Mouse (Mus musculus) liver, embryonic 15.5 days (tissue): Measurements from ENCODE around the gene Tenm4. TPM values are rescaled to one million over a fixed set of nuclear protein-coding genes. Genes with fewer than 3 reads are reported as not detected.
A peak's percentile ranks its signal among the peaks of the same experiment; 100 is the strongest.

Experiments
- ATAC-seq: fragments of 200-750 bp; cut with Nextera tagmentation; 2 replicates; pipeline ENCODE4 v1.8.0; 2017; ENCODE audit warnings: moderate number of reproducible peaks, mild to moderate bottlenecking, moderate library complexity; ENCODE audit not compliant: insufficient read depth
- H3K27ac ChIP-seq: fragments of 300-500 bp; sonication (generic); replicated peaks from 2 replicates; pipeline ENCODE4 v1.5.1; 2015; ENCODE audit warnings: mild to moderate bottlenecking, inconsistent platforms
- H3K27me3 ChIP-seq: fragments of 300-500 bp; sonication (generic); 2 replicates; pipeline ENCODE4 v1.6.1; 2015; ENCODE audit warnings: mild to moderate bottlenecking, inconsistent platforms
- H3K36me3 ChIP-seq: fragments of 300-500 bp; sonication (generic); replicated peaks from 2 replicates; pipeline ENCODE4 v1.6.1; 2015; ENCODE audit warnings: moderate library complexity, mild to moderate bottlenecking, inconsistent platforms
- H3K4me1 ChIP-seq: fragments of 300-500 bp; sonication (generic); replicated peaks from 2 replicates; pipeline ENCODE4 v1.6.1; 2015; ENCODE audit warnings: inconsistent platforms
- H3K4me2 ChIP-seq: fragments of 300-500 bp; sonication (generic); 2 replicates; pipeline ENCODE4 v1.6.1; 2015; ENCODE audit warnings: moderate library complexity, mild to moderate bottlenecking, inconsistent platforms
- H3K4me3 ChIP-seq: fragments of 300-500 bp; sonication (generic); replicated peaks from 2 replicates; pipeline ENCODE4 v1.5.1; 2015; ENCODE audit warnings: mild to moderate bottlenecking, inconsistent platforms
- H3K9ac ChIP-seq: fragments of 300-500 bp; sonication (generic); 2 replicates; pipeline ENCODE4 v1.6.1; 2015; ENCODE audit warnings: moderate library complexity, mild to moderate bottlenecking, inconsistent platforms
- H3K9me3 ChIP-seq: fragments of 300-500 bp; sonication (generic); replicated peaks from 2 replicates; pipeline ENCODE4 v1.6.1; 2016; ENCODE audit warnings: inconsistent platforms
- WGBS: fragments of 180-500 bp; shearing (Covaris S2); methylation state at CpG from one replicate; pipeline ENCODE4 v1.1.7; 2015; ENCODE audit warnings: mixed read lengths; ENCODE audit not compliant: insufficient replicate concordance; 5-methylcytosine and 5-hydroxymethylcytosine counted together
- polyA plus RNA-seq: library from polyadenylated mRNA; unstranded; fragments of >200 nt; fragmentation: Nextera tagmentation; extraction: Ambion mirVana; gene quantifications from 2 replicates; pipeline ENCODE4 v1.2.1, GENCODE M21; 2015

Gene Tenm4
- polyA plus RNA-seq, 1 experiment from 2014 or later = 0.69 TPM

DNA sequence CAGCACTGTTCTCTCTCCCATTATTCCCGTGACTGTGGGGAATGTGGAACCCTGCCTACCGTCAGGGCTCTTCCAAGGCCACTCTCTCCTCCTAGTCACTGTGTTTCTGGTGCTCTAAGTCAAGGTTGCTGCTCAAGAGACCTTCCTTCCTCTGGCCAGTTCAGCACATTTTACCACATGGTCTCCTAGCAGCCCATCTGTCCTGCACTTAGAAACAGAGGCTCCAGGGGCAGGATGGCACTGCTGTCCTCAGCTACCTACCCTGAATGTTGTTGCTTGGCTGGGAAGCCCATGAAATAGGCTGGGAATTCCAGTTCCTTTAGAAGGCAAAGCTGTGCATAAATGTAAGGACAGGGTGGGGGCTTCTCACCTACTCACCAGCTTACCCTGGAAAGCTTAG is 284.9 kb downstream of the Tenm4 start:
- no peak overlapping the region for H3K27ac ChIP-seq
- H3K4me3 ChIP-seq = no peak overlapping the region
- H3K27me3 ChIP-seq = no peaks in the 10 kb centered on the region
- no peak for ATAC-seq
- no peak overlapping the region for H3K9ac ChIP-seq
- H3K36me3 ChIP-seq = no peaks in the 10 kb centered on the region
- H3K9me3 ChIP-seq = no peaks in the 10 kb centered on the region
- no peak overlapping the region for H3K4me2 ChIP-seq
- H3K4me1 ChIP-seq = no peaks in the 10 kb centered on the region
- WGBS = 24% methylated on average over 2 of the region's 2 CpGs

- ATAC-seq = no peak
- no peak overlapping the region for H3K4me3 ChIP-seq
- WGBS = 36% methylated on average over 2 of the region's 2 CpGs
- H3K9ac ChIP-seq = no peak overlapping the region
- no peaks in the 10 kb centered on the region for H3K27me3 ChIP-seq
- H3K27ac ChIP-seq = no peak overlapping the region
- H3K4me2 ChIP-seq = no peak overlapping the region
- H3K4me1 ChIP-seq = no peaks in the 10 kb centered on the region
- no peaks in the 10 kb centered on the region for H3K9me3 ChIP-seq
- no peaks in the 10 kb centered on the region for H3K36me3 ChIP-seq
Observed at GRCm38 (mm10) chr7:96456618-96457017, 285.6 kb downstream of the Tenm4 start.

DNA sequence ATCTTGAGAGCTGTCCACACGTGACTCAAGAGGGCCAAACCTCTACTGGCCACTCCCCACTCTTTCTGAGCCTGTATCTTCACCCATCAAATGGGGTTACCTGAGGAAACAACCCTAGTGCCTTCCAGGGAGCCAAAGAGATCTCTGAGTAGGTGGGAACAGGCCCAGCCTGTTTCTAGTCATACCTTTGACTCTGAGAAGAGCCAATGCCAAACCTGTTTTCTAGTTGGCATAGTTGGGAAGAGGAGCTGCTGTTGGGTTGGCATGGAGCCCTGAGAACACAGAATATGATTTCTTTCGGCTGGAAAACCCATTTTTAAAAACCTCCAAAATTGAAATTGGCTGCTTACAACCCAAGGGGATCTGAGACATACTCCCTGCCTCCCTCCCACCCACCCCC is 286.8 kb downstream of the Tenm4 start:
- 37% methylated on average over 2 of the region's 2 CpGs for WGBS
- H3K27me3 ChIP-seq = no peaks in the 10 kb centered on the region

DNA sequence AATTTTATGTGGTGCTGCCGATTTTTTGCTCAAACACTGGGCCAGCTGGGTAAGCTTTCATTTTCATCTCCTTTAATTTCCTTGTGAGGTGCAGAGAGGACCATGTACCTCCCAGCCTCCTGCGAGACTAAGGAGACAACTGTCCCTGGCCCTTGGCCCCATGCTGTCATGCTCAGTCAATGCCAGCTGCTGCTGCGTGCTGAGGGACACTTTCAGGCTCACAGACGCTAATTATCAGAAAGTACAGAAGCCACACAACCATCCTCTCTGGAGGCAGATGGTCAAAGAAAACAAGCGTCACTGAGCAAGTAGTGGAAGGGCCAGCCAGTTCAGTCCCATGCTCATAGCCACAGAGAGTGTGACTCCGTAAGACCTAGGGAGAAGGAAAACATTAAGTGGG is 287.9 kb downstream of the Tenm4 start:
- Histone ChIP-seq H3K36me3 (no peaks in the 10 kb centered on the region), H3K4me2 (no peak overlapping the region), H3K27ac (no peak overlapping the region), H3K9ac (no peak overlapping the region), H3K9me3 (no peaks in the 10 kb centered on the region), H3K27me3 (no peaks in the 10 kb centered on the region), H3K4me3 (no peak overlapping the region), H3K4me1 (no peaks in the 10 kb centered on the region)
- no peak for ATAC-seq
- 60% methylated on average over 6 of the region's 6 CpGs for WGBS

More for the DNA sequence above, 286.8 kb downstream of the Tenm4 start:
- H3K27ac ChIP-seq = no peak overlapping the region
- no peaks in the 10 kb centered on the region for H3K36me3 ChIP-seq
- ATAC-seq = no peak
- no peaks in the 10 kb centered on the region for H3K9me3 ChIP-seq
- H3K4me1 ChIP-seq = no peaks in the 10 kb centered on the region
- H3K4me3 ChIP-seq = no peak overlapping the region
- H3K9ac ChIP-seq = no peak overlapping the region
- H3K4me2 ChIP-seq = no peak overlapping the region

GRCm38 (mm10) chr7:96466761-96467160 is 295.7 kb downstream of the Tenm4 start:
- Histone ChIP-seq H3K9me3 (no peaks in the 10 kb centered on the region), H3K36me3 (no peaks in the 10 kb centered on the region), H3K27ac (no peak overlapping the region), H3K4me2 (no peak overlapping the region), H3K4me1 (no peaks in the 10 kb centered on the region), H3K4me3 (no peak overlapping the region), H3K27me3 (no peaks in the 10 kb centered on the region), H3K9ac (no peak overlapping the region)
- WGBS = 54% methylated on average over 3 of the region's 3 CpGs
- ATAC-seq = no peak

DNA sequence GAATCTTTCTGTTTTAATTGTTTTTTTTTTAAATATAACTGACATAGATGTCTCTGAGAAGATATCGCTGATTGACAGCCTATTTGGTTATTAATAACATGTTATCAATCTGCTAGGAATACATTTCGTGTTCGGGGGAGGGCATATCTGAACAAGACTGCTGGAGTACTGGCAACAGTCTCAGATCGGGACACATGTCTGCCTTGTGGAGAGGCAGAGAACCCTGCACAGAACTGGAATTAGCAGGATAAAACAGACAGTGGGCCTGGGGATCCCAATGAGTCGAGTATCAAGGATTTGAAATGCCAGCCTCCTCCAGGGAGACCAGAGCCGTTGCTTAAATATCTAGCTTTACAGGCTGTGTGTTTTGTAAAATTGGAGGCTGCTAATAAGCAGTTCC is 299.8 kb downstream of the Tenm4 start:
- ATAC-seq = no peak
- Histone ChIP-seq H3K36me3 (no peaks in the 10 kb centered on the region), H3K27ac (no peak overlapping the region), H3K9ac (no peak overlapping the region), H3K4me1 (no peaks in the 10 kb centered on the region), H3K4me2 (no peak overlapping the region), H3K4me3 (no peak overlapping the region), H3K9me3 (no peaks in the 10 kb centered on the region), H3K27me3 (no peaks in the 10 kb centered on the region)
- WGBS = 57% methylated on average over 6 of the region's 6 CpGs

- no peaks in the 10 kb centered on the region for H3K4me1 ChIP-seq
- no peak overlapping the region for H3K27ac ChIP-seq
- H3K36me3 ChIP-seq = no peaks in the 10 kb centered on the region
- H3K27me3 ChIP-seq = no peaks in the 10 kb centered on the region
- WGBS = 69% methylated on average over 11 of the region's 11 CpGs
- no peak overlapping the region for H3K9ac ChIP-seq
- ATAC-seq = no peak
- no peak overlapping the region for H3K4me2 ChIP-seq
- H3K9me3 ChIP-seq = no peaks in the 10 kb centered on the region
- no peak overlapping the region for H3K4me3 ChIP-seq
Observed at GRCm38 (mm10) chr7:96474560-96475089, 303.6 kb downstream of the Tenm4 start.

GRCm38 (mm10) chr7:96476987-96477613 is 306.1 kb downstream of the Tenm4 start:
- Histone ChIP-seq H3K36me3 (no peaks in the 10 kb centered on the region), H3K27ac (no peak overlapping the region), H3K4me1 (no peaks in the 10 kb centered on the region), H3K9ac (no peak overlapping the region), H3K9me3 (no peaks in the 10 kb centered on the region), H3K4me2 (no peak overlapping the region), H3K27me3 (no peaks in the 10 kb centered on the region), H3K4me3 (no peak overlapping the region)
- 0 out of 2 replicates have a peak, but pooled peaks have one; percentile 7 for ATAC-seq
- 37% methylated on average over 6 of the region's 6 CpGs for WGBS

GRCm38 (mm10) chr7:96479139-96479538 is 308.1 kb downstream of the Tenm4 start:
- Histone ChIP-seq H3K27me3 (no peaks in the 10 kb centered on the region), H3K9me3 (no peaks in the 10 kb centered on the region), H3K4me1 (no peaks in the 10 kb centered on the region), H3K4me3 (no peak overlapping the region), H3K4me2 (no peak overlapping the region), H3K36me3 (no peaks in the 10 kb centered on the region), H3K27ac (no peak overlapping the region), H3K9ac (no peak overlapping the region)
- no peak for ATAC-seq
- WGBS = 47% methylated on average over 6 of the region's 6 CpGs

GRCm38 (mm10) chr7:96480351-96480983 is 309.4 kb downstream of the Tenm4 start:
- Histone ChIP-seq H3K9ac (no peak overlapping the region), H3K27me3 (no peaks in the 10 kb centered on the region), H3K4me2 (no peak overlapping the region), H3K4me1 (no peaks in the 10 kb centered on the region), H3K4me3 (no peak overlapping the region), H3K36me3 (no peaks in the 10 kb centered on the region), H3K9me3 (no peaks in the 10 kb centered on the region), H3K27ac (no peak overlapping the region)
- 62% methylated on average over 9 of the region's 9 CpGs for whole genome bisulfite sequencing
- ATAC-seq = no peak

GRCm38 (mm10) chr7:96482953-96483352 is 311.9 kb downstream of the Tenm4 start:
- Histone ChIP-seq H3K36me3 (no peaks in the 10 kb centered on the region), H3K4me3 (no peak overlapping the region), H3K27ac (no peak overlapping the region), H3K4me2 (no peak overlapping the region), H3K9ac (no peak overlapping the region), H3K27me3 (no peaks in the 10 kb centered on the region), H3K4me1 (no peaks in the 10 kb centered on the region), H3K9me3 (no peaks in the 10 kb centered on the region)
- WGBS = 25% methylated on average over 8 of the region's 8 CpGs
- no peak for ATAC-seq
